Mouse (Mus musculus): ENCODE measurements around the gene 4930579G24Rik. TPM values are rescaled to one million over a fixed set of nuclear protein-coding genes. Genes with fewer than 3 reads are reported as not detected.

4930579G24Rik gene
- polyA plus RNA-seq, 1 experiment from 2014 or later: 29.9 TPM

DNA sequence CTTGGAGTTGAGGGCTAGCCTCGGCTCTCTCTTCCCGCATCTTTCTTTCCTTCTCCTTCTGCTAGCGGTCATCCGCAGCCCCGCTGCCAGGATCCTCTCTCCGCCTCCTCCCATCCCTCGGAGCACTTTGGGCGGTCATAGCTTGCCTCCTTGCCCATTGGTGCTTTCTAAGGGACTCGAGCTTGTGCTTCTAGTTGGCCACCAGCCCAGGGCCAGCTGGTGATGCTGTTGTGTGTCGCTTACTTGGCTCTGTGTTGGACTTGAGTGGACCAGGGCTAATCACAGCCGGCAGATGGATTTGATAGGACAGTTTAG, 494 bp downstream of the 4930579G24Rik start, which contains the start of gene Etfdh:
Gene Etfdh (minus strand): TSS at position 85 of the 315 bp plus-strand sequence.
- H3K4me3 ChIP-seq: peak within 1 kb of the TSS; percentile 73
- peak within 1 kb of the TSS; percentile 78 for H3K9ac ChIP-seq
- peaks cover 5% of the 10 kb centered on the region; the same call in 1 of the 2 replicates for H3K4me1 ChIP-seq
- peaks cover 22% of the 10 kb centered on the region for H3K36me3 ChIP-seq
- H3K4me2 ChIP-seq: peak within 1 kb of the TSS; percentile 86
- H3K27ac ChIP-seq: peak within 1 kb of the TSS; percentile 87
- peak; percentile 11; the same call in 1 of the 2 replicates for ATAC-seq (ENCODE audit: insufficient number of reproducible peaks, low FRiP score, low TSS enrichment, low read depth)
- H3K9me3 ChIP-seq: no peaks in the 10 kb centered on the region
- no peaks in the 10 kb centered on the region for H3K27me3 ChIP-seq
- under 1% methylated on average over 11 of the region's 11 CpGs for WGBS

DNA sequence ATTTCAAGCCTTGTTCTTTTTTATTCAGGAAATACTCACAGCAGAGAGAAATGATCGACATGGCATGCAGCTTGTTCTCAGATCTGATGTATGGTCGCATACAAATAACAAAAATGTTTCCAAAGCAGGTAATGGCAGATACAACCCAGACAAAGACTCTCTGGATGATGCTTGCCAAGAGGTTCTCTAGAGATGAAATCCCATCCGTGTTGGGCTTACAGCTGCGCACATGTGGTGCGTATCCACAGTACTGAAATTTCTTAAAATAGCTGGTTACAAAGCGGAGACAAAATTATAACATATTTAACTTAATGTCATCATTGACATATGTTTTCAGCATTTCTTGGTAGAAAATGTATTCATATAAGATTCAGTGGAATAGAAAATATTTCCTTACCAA, 23.2 kb downstream of the 4930579G24Rik start:
- no peak for ATAC-seq (ENCODE audit: insufficient number of reproducible peaks, low FRiP score, low TSS enrichment, low read depth)
- no peaks in the 10 kb centered on the region for H3K4me1 ChIP-seq
- H3K36me3 ChIP-seq: no peaks in the 10 kb centered on the region
- H3K27me3 ChIP-seq: no peaks in the 10 kb centered on the region
- 73% methylated on average over 6 of the region's 6 CpGs for WGBS
- no peaks in the 10 kb centered on the region for H3K9me3 ChIP-seq
- no peak overlapping the region for H3K27ac ChIP-seq
- no peak overlapping the region for H3K4me2 ChIP-seq
- no peak overlapping the region for H3K4me3 ChIP-seq
- H3K9ac ChIP-seq: no peak overlapping the region

DNA sequence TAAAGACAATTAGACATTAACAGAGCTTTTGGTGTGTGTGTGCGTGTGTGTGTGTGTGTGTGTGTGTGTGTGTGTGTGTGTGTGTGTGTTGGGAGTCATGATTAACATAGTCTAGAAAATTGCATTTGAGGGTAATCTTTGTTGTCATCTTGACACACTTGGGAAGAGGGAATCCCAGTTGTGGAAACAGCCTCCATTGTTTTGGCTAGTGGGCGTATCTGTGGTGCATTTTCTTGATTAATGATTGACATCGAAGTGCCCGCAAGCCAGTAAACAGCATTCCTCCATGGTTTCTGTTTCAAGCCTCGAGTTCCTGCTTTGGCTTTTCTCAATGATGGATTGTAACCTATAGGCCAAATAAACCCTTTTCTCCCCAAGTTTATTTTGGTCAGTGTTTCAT, 27.8 kb downstream of the 4930579G24Rik start:
- 66% methylated on average over 5 of the region's 5 CpGs for WGBS
- ATAC-seq (ENCODE audit: insufficient number of reproducible peaks, low FRiP score, low TSS enrichment, low read depth): no peak

DNA sequence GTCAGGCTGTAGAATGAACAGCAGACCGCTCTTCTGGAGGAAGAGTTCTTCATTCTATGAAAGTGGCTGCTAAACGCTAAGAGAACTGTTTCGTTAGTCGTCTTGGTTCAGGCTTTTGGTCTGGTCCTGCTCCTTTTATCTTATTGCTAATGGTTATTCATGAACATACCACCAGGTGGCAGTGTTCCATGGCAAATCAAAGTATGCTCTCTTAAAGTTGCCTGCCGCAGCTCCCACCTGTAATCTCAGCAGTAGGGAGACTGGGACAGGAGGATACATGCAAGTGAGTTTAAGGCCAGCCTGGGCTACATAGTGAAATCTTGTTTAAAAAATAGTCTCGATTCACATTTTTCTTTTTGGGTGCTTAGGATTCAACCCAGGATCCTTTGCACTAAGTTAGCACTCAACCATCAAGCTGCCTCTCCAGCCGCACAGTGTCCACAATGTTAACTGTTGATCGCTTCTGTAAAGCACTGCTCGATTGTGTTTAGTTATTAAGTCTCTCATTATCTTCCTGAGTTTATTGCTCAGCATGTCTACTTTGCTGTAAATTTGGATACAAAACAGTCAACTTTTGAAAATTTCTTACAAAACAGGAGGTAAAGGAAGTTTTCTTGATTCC, 36.0 kb downstream of the 4930579G24Rik start:
- H3K9ac ChIP-seq: no peak overlapping the region
- no peaks in the 10 kb centered on the region for H3K27me3 ChIP-seq
- no peaks in the 10 kb centered on the region for H3K9me3 ChIP-seq
- WGBS: 37% methylated on average over 9 of the region's 9 CpGs
- H3K4me2 ChIP-seq: no peak overlapping the region
- H3K27ac ChIP-seq: no peak overlapping the region
- H3K4me1 ChIP-seq: no peaks in the 10 kb centered on the region
- H3K4me3 ChIP-seq: no peak overlapping the region
- no peak for ATAC-seq (ENCODE audit: insufficient number of reproducible peaks, low FRiP score, low TSS enrichment, low read depth)
- no peaks in the 10 kb centered on the region for H3K36me3 ChIP-seq

More for the DNA sequence above, 27.8 kb downstream of the 4930579G24Rik start:
- H3K36me3 ChIP-seq: no peaks in the 10 kb centered on the region
- H3K4me3 ChIP-seq: no peak overlapping the region
- H3K9me3 ChIP-seq: no peaks in the 10 kb centered on the region
- no peaks in the 10 kb centered on the region for H3K27me3 ChIP-seq
- H3K4me1 ChIP-seq: no peaks in the 10 kb centered on the region
- no peak overlapping the region for H3K4me2 ChIP-seq
- H3K9ac ChIP-seq: no peak overlapping the region
- H3K27ac ChIP-seq: no peak overlapping the region

DNA sequence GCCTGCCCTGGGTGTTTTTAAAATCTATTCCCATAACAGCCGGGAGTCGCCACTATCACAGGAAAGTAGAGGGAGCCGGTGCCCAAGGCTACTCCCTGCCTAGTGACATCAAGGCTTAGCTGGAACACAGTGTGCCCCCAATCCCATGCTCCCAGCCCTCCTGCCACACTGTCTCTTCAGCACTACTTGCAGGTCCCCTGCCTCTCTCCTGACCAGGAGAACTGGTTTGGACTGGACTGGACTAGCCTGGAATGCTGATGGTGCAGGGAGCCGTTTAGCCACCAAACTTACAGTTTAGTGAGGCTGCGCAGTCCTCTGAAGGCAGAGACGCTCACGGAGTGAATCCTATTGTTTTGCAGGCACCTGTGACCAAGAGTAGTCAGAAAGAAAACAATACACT, 41.7 kb downstream of the 4930579G24Rik start:
- H3K9me3 ChIP-seq: no peaks in the 10 kb centered on the region
- H3K9ac ChIP-seq: no peak overlapping the region
- 71% methylated on average over 7 of the region's 7 CpGs for WGBS
- H3K27me3 ChIP-seq: no peaks in the 10 kb centered on the region
- ATAC-seq (ENCODE audit: insufficient number of reproducible peaks, low FRiP score, low TSS enrichment, low read depth): no peak
- no peaks in the 10 kb centered on the region for H3K4me1 ChIP-seq
- no peaks in the 10 kb centered on the region for H3K36me3 ChIP-seq
- no peak overlapping the region for H3K4me2 ChIP-seq
- H3K4me3 ChIP-seq: no peak overlapping the region
- no peak overlapping the region for H3K27ac ChIP-seq

DNA sequence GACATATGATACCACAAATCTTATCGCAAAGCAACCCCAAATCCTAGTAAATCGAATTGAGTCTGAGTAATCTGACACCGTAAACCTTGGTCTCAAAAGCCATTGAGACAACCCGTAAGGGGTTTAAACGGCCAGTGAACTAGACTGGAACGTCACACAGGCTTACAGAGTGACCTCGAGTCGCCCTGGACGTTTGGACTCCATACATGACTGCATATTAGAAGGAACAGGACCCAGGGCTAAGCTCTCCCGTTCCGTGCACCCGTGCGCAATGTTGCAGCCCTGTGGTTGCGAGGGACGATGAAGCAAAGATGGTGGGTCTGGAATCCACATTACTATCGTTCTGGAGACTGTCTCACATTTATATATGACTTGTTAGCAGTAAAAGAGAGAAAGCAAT, 43.3 kb downstream of the 4930579G24Rik start:
- no peak for ATAC-seq (ENCODE audit: insufficient number of reproducible peaks, low FRiP score, low TSS enrichment, low read depth)
- WGBS: 54% methylated on average over 16 of the region's 16 CpGs
- H3K27ac ChIP-seq: no peak overlapping the region
- no peaks in the 10 kb centered on the region for H3K4me1 ChIP-seq
- no peaks in the 10 kb centered on the region for H3K27me3 ChIP-seq
- no peak overlapping the region for H3K4me2 ChIP-seq
- H3K9ac ChIP-seq: no peak overlapping the region
- H3K9me3 ChIP-seq: no peaks in the 10 kb centered on the region
- H3K4me3 ChIP-seq: no peak overlapping the region
- no peaks in the 10 kb centered on the region for H3K36me3 ChIP-seq

DNA sequence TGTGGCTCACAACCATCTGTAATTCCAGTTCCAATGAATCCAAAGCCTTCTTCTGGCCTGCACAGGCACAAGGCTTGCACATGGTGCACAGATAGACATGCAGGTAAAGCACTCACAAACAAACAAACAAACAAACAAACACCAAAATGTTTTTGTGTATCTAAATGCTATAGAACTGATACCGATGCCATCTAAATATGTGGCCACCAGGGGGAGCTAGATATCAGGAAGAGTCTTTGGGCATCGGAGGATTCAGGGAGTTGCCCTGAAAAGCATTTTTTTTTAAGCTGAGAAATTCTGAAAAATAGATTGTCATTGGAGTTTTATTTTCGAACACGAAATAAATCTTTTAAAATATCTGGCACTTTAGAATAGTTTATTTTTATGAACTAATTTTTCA, 44.2 kb downstream of the 4930579G24Rik start:
- Histone ChIP-seq H3K4me1 (no peaks in the 10 kb centered on the region), H3K36me3 (no peaks in the 10 kb centered on the region), H3K27ac (no peak overlapping the region), H3K9ac (no peak overlapping the region), H3K4me3 (no peak overlapping the region), H3K9me3 (no peaks in the 10 kb centered on the region), H3K4me2 (no peak overlapping the region), H3K27me3 (no peaks in the 10 kb centered on the region)
- ATAC-seq (ENCODE audit: insufficient number of reproducible peaks, low FRiP score, low TSS enrichment, low read depth): no peak
- WGBS: 12% methylated on average over 4 of the region's 4 CpGs

DNA sequence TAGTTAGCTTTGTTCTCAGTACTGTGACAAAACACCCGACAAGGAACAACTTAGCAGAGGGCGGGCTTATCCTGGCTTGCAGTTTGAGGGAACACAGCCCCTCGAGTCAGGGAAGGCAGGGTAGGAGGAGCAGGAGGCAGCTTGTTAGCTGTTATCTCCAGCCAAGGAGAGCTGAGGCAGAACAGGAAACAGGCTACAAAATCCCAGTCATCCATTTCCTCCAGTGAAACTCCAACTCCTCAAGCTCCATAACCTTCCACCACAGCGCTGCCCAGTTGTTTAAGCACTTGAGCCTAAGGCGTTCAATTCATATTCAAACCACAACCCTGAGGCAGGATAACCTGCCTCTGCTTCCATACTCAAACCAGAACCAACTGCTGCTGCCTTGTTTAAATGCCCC, 45.8 kb downstream of the 4930579G24Rik start:
- Histone ChIP-seq H3K4me1 (no peaks in the 10 kb centered on the region), H3K4me2 (no peak overlapping the region), H3K36me3 (no peaks in the 10 kb centered on the region), H3K4me3 (no peak overlapping the region), H3K9ac (no peak overlapping the region), H3K27ac (no peak overlapping the region), H3K9me3 (no peaks in the 10 kb centered on the region), H3K27me3 (no peaks in the 10 kb centered on the region)
- ATAC-seq (ENCODE audit: insufficient number of reproducible peaks, low FRiP score, low TSS enrichment, low read depth): no peak
- 82% methylated on average over 5 of the region's 5 CpGs for WGBS

DNA sequence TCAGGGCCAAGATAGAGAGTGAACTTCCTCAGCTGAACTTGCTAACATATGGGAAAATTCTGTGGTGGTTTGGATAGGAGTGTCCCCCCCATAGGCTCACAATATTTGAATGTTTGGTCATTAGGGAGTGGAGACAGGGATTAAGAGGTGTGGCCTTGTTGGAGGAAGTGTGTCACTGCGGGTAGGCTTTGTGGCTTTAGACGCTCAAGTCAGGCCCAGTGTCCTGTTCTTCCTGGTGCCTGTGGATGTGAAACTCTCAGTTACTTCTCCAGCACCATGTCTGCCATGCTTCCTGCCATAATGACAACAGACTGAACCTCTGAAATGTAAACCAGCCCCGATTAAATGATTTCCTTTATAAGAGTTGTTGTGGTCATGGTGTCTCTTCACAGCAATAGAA, 47.5 kb downstream of the 4930579G24Rik start:
- Histone ChIP-seq H3K9ac (no peak overlapping the region), H3K4me2 (no peak overlapping the region), H3K4me3 (no peak overlapping the region), H3K36me3 (no peaks in the 10 kb centered on the region), H3K27ac (no peak overlapping the region), H3K9me3 (no peaks in the 10 kb centered on the region), H3K27me3 (no peaks in the 10 kb centered on the region), H3K4me1 (no peaks in the 10 kb centered on the region)
- ATAC-seq (ENCODE audit: insufficient number of reproducible peaks, low FRiP score, low TSS enrichment, low read depth): no peak
- 86% methylated on average over 3 of the region's 3 CpGs for WGBS

Other genes with a start within 250 kb of the 4930579G24Rik start
- 3.5 and 3.6 TPM in 2 replicates for gene Fnip2, start 61.3 kb upstream of the 4930579G24Rik start, polyA plus RNA-seq (2015; fragmentation: Nextera tagmentation; extraction: Ambion mirVana)
- gene Ppid, start 37.7 kb upstream of the 4930579G24Rik start, polyA plus RNA-seq (2015; fragmentation: Nextera tagmentation; extraction: Ambion mirVana): 151 and 157 TPM in 2 replicates
- gene Etfdh, start 421 bp downstream of the 4930579G24Rik start, polyA plus RNA-seq (2015; fragmentation: Nextera tagmentation; extraction: Ambion mirVana): 58.3 and 63.7 TPM in 2 replicates
- gene Rxfp1, start 108.8 kb downstream of the 4930579G24Rik start, polyA plus RNA-seq (2015; fragmentation: Nextera tagmentation; extraction: Ambion mirVana): 0.14 and 0.26 TPM in 2 replicates
- 2.8 and 3.8 TPM in 2 replicates for gene Tmem144, start 223.7 kb downstream of the 4930579G24Rik start, polyA plus RNA-seq (2015; fragmentation: Nextera tagmentation; extraction: Ambion mirVana)